ENCODE assay signal across 8 mouse cellular contexts in the genomic region with DNA sequence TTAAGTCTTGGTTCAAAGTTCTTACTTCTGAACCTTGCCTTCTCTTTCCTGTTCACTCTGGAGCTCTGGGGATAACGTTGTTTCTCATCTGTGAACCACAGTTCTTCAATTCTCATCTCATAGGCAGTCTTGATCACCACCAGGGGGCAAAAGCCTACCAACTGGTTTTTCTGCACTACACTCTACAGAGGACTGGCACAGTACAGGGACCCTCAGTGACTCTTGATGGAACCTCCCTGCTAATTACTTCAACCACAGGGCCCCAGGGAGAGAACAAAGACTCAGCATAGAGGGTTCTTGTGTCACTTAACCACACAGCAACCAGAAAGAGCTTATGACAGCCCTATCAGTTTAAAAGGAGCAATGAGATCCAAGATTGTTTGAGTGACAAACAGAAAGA. TPM values are rescaled to one million over a fixed set of nuclear protein-coding genes. Genes with fewer than 3 reads are reported as not detected.
DNase-seq lines count a peak whose midpoint lies in the region; ATAC-seq lines count a peak whose summit lies in the region.

No protein-coding gene starts in this region.

- intact Hi-C loops in heart, postnatal 25 days (cut with DNase I) = loop anchor here (1.0 to 5.0 kb wide), 3 partner anchors 94 to 233 kb away; no protein-coding TSS in a partner anchor

- no peak overlapping the region for H3K4me3 ChIP-seq in forebrain, embryonic 16.5 days (replicated peaks; ENCODE audit: low read length)
- no peak overlapping the region for H3K4me3 ChIP-seq in lung, embryonic 16.5 days (ENCODE audit: low read length)

- peak; percentile 57 for ATAC-seq in forebrain, embryonic 16.5 days
- peak; percentile 49 for ATAC-seq in lung, embryonic 16.5 days (ENCODE audit: low read depth)

- H3K4me1 ChIP-seq in forebrain, embryonic 16.5 days (replicated peaks; ENCODE audit: control insufficient read depth, insufficient read depth, low read length) = peaks cover 10% of the 10 kb centered on the region
- peaks cover 11% of the 10 kb centered on the region for H3K4me1 ChIP-seq in lung, embryonic 16.5 days (replicated peaks; ENCODE audit: control insufficient read depth, insufficient read depth, low read length)

- H3K9ac ChIP-seq in forebrain, embryonic 16.5 days (replicated peaks; ENCODE audit: low read depth, low read length) = no peak overlapping the region
- no peak overlapping the region for H3K9ac ChIP-seq in lung, embryonic 16.5 days (ENCODE audit: low read length)

- H3K27ac ChIP-seq in forebrain, embryonic 16.5 days (ENCODE audit: low read length) = no peak overlapping the region
- no peak overlapping the region for H3K27ac ChIP-seq in lung, embryonic 16.5 days (ENCODE audit: low read length)

- H3K4me2 ChIP-seq in forebrain, embryonic 16.5 days (ENCODE audit: low read length) = peak overlapping the region; percentile 68
- peak overlapping the region; percentile 5; the same call in 1 of the 2 replicates for H3K4me2 ChIP-seq in lung, embryonic 16.5 days (ENCODE audit: low read depth, low read length)

- H3K36me3 ChIP-seq in forebrain, embryonic 16.5 days (ENCODE audit: control insufficient read depth, insufficient read depth) = no peaks in the 10 kb centered on the region
- H3K36me3 ChIP-seq in lung, embryonic 16.5 days (ENCODE audit: control insufficient read depth, insufficient read depth, low read length) = no peaks in the 10 kb centered on the region

- H3K9me3 ChIP-seq in forebrain, embryonic 16.5 days (ENCODE audit: control insufficient read depth, low read length) = no peaks in the 10 kb centered on the region
- H3K9me3 ChIP-seq in lung, embryonic 16.5 days (ENCODE audit: control insufficient read depth, low read length) = no peaks in the 10 kb centered on the region

- DNase-seq in Muller cell, postnatal 12 days (ENCODE audit: inconsistent ontology term) = peak; percentile 80
- peak; percentile 68 to 77 for DNase-seq in cerebellum, adult 18-20 months
- peak; percentile 17 for DNase-seq in heart, postnatal 25 days (ENCODE audit: low spot score)
- peak; percentile 60 for DNase-seq in layer of hippocampus, adult 9-10 months (ENCODE audit: low spot score)
- DNase-seq in ovary, postnatal 10 days (ENCODE audit: low spot score) = peak; percentile 2
- DNase-seq in thymus, postnatal 10 days (ENCODE audit: low spot score in 2 of 2) = peak; percentile 61 to 76

- H3K27me3 ChIP-seq in forebrain, embryonic 16.5 days (replicated peaks; ENCODE audit: control insufficient read depth, insufficient read depth, low read length) = no peaks in the 10 kb centered on the region
- H3K27me3 ChIP-seq in lung, embryonic 16.5 days (ENCODE audit: control insufficient read depth, insufficient read depth, low read depth, low read length) = no peaks in the 10 kb centered on the region

- WGBS in forebrain, embryonic 16.5 days = 0% methylated on average over 1 of the region's 1 CpGs
- 0% methylated on average over 1 of the region's 1 CpGs for WGBS in lung, embryonic 16.5 days

RNA-seq across cellular contexts. Expression of a gene that starts 1.3 kb away (rescaled TPM):
- polyA plus RNA-seq in forebrain, embryonic 16.5 days (2015; fragmentation: Nextera tagmentation; extraction: Ambion mirVana) = 21.3 and 22.1 TPM in 2 replicates
- 10 to 100 TPM; 80.0 to 87.7 TPM for total RNA-seq in heart, postnatal 25 days (2021)
- polyA plus RNA-seq in lung, embryonic 16.5 days (2015; fragmentation: Nextera tagmentation; extraction: Ambion mirVana) = 14.5 and 15.6 TPM in 2 replicates

RNA-seq across cellular contexts. Expression of a gene that starts 26.0 kb away (rescaled TPM):
- polyA plus RNA-seq in forebrain, embryonic 16.5 days (2015; fragmentation: Nextera tagmentation; extraction: Ambion mirVana) = 1.1 and 1.2 TPM in 2 replicates
- total RNA-seq in heart, postnatal 25 days (2021) = under 1 TPM; 0.25 to 0.65 TPM
- 0.21 and 0.73 TPM in 2 replicates for polyA plus RNA-seq in lung, embryonic 16.5 days (2015; fragmentation: Nextera tagmentation; extraction: Ambion mirVana)

Comparison
In these comparisons a context has a peak if more than half of its experiments do, and no peak if none do; other contexts are left out.
1. DNase-seq: peak in every context shown above with its lines; median percentile 80 in Muller cell, postnatal 12 days; 72 in cerebellum, adult 18-20 months; 68 in thymus, postnatal 10 days; 60 in layer of hippocampus, adult 9-10 months; 17 in heart, postnatal 25 days; 2 in ovary, postnatal 10 days.